Mouse (Mus musculus): ENCODE results near the gene Sh3pxd2b. TPM values are rescaled to one million over a fixed set of nuclear protein-coding genes. Genes with fewer than 3 reads are reported as not detected.

Gene Sh3pxd2b
- polyA plus RNA-seq, 1 experiment from 2014 or later, result 28.4 TPM

- Histone ChIP-seq H3K9ac (ENCODE audit: low read length) (no peak overlapping the region), H3K4me3 (ENCODE audit: low read depth, low read length) (no peak overlapping the region), H3K36me3 (ENCODE audit: control insufficient read depth, insufficient read depth, low read length) (no peaks in the 10 kb centered on the region), H3K27me3 (ENCODE audit: control insufficient read depth, insufficient read depth, low read length) (no peaks in the 10 kb centered on the region), H3K4me1 (replicated peaks; ENCODE audit: control insufficient read depth, insufficient read depth, low read length) (no peaks in the 10 kb centered on the region), H3K27ac (ENCODE audit: low read depth, low read length) (no peak overlapping the region), H3K4me2 (ENCODE audit: low read depth, low read length, severe bottlenecking) (no peak overlapping the region), H3K9me3 (ENCODE audit: control insufficient read depth, low read length) (no peaks in the 10 kb centered on the region)
- WGBS, result 86% methylated on average over 2 of the region's 2 CpGs
- ATAC-seq (replicated peaks; ENCODE audit: low FRiP score), result no peak
- DNase-seq (ENCODE audit: low spot score), result no peak
Observed at GRCm38 (mm10) chr11:32333235-32333634, 14.4 kb upstream of the Sh3pxd2b start.

DNA sequence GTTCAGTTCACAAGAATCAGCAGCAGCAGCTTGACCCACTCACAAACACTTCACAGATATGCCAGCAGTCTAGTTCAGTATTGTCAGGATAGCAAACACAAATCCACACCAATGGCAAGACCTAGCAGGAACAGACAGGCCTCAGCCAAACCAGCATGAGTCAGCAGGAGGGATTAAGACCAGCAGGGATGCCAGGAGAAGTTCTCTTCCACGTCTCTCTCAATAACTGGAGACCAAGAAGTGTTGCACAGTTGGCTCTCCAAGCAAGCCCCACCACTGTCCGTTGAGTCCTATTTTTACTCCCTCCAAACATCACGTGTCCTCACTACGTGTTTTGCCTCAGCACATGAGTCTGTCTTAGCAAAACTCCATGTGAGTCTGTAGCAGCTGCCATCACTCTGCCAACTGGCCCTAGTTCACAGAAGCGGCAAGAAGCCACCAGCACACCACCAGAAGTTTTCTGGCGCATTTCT is 11.1 kb upstream of the Sh3pxd2b start:
- no peak overlapping the region for H3K27ac ChIP-seq (ENCODE audit: low read depth, low read length)
- no peaks in the 10 kb centered on the region for H3K9me3 ChIP-seq (ENCODE audit: control insufficient read depth, low read length)
- H3K36me3 ChIP-seq (ENCODE audit: control insufficient read depth, insufficient read depth, low read length), result no peaks in the 10 kb centered on the region
- no peak overlapping the region for H3K9ac ChIP-seq (ENCODE audit: low read length)
- 86% methylated on average over 6 of the region's 6 CpGs for WGBS
- H3K4me3 ChIP-seq (ENCODE audit: low read depth, low read length), result no peak overlapping the region
- H3K4me2 ChIP-seq (ENCODE audit: low read depth, low read length, severe bottlenecking), result no peak overlapping the region
- no peaks in the 10 kb centered on the region for H3K27me3 ChIP-seq (ENCODE audit: control insufficient read depth, insufficient read depth, low read length)
- ATAC-seq (replicated peaks; ENCODE audit: low FRiP score) (no peak), DNase-seq (ENCODE audit: low spot score) (no peak)
- no peaks in the 10 kb centered on the region for H3K4me1 ChIP-seq (replicated peaks; ENCODE audit: control insufficient read depth, insufficient read depth, low read length)

GRCm38 (mm10) chr11:32339131-32339531 is 8.5 kb upstream of the Sh3pxd2b start:
- ATAC-seq (replicated peaks; ENCODE audit: low FRiP score) (no peak), DNase-seq (ENCODE audit: low spot score) (no peak)
- Histone ChIP-seq H3K4me3 (ENCODE audit: low read depth, low read length) (no peak overlapping the region), H3K4me2 (ENCODE audit: low read depth, low read length, severe bottlenecking) (no peak overlapping the region), H3K4me1 (replicated peaks; ENCODE audit: control insufficient read depth, insufficient read depth, low read length) (no peaks in the 10 kb centered on the region), H3K27ac (ENCODE audit: low read depth, low read length) (no peak overlapping the region), H3K36me3 (ENCODE audit: control insufficient read depth, insufficient read depth, low read length) (no peaks in the 10 kb centered on the region), H3K9me3 (ENCODE audit: control insufficient read depth, low read length) (no peaks in the 10 kb centered on the region), H3K9ac (ENCODE audit: low read length) (no peak overlapping the region), H3K27me3 (ENCODE audit: control insufficient read depth, insufficient read depth, low read length) (no peaks in the 10 kb centered on the region)
- 83% methylated on average over 2 of the region's 2 CpGs for WGBS

GRCm38 (mm10) chr11:32340476-32341473 is 6.8 kb upstream of the Sh3pxd2b start:
- Histone ChIP-seq H3K4me3 (ENCODE audit: low read depth, low read length) (no peak overlapping the region), H3K9ac (ENCODE audit: low read length) (no peak overlapping the region), H3K4me1 (replicated peaks; ENCODE audit: control insufficient read depth, insufficient read depth, low read length) (no peaks in the 10 kb centered on the region), H3K27me3 (ENCODE audit: control insufficient read depth, insufficient read depth, low read length) (no peaks in the 10 kb centered on the region), H3K9me3 (ENCODE audit: control insufficient read depth, low read length) (no peaks in the 10 kb centered on the region), H3K27ac (ENCODE audit: low read depth, low read length) (no peak overlapping the region), H3K4me2 (ENCODE audit: low read depth, low read length, severe bottlenecking) (no peak overlapping the region), H3K36me3 (ENCODE audit: control insufficient read depth, insufficient read depth, low read length) (no peaks in the 10 kb centered on the region)
- WGBS, result 50% methylated on average over 17 of the region's 17 CpGs
- peak; percentile 66 for ATAC-seq (replicated peaks; ENCODE audit: low FRiP score)
- DNase-seq (ENCODE audit: low spot score), result peak; percentile 82

DNA sequence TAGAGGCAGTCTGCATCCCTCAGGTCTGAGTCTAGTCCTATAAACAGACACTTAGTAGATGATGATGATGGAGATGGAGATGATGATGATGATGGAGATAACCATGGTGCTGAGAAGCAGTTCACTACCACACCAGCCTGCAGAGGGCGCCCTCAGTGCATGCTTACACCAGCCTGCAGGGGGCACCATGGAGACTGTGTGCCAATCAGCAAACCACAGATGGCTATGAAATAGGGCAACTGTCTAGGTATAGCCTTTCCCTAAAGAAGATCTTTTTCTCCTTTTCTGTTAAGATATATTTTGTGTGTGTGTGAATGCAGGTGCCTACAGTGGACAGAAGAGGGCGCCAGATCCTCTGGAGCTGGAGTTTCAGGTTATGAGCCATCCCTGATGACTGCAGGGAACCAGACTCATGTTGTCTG is 4.8 kb upstream of the Sh3pxd2b start:
- Histone ChIP-seq H3K27ac (ENCODE audit: low read depth, low read length) (no peak overlapping the region), H3K4me2 (ENCODE audit: low read depth, low read length, severe bottlenecking) (no peak overlapping the region), H3K36me3 (ENCODE audit: control insufficient read depth, insufficient read depth, low read length) (no peaks in the 10 kb centered on the region), H3K4me1 (replicated peaks; ENCODE audit: control insufficient read depth, insufficient read depth, low read length) (no peaks in the 10 kb centered on the region; the same call in 1 of the 2 replicates), H3K4me3 (ENCODE audit: low read depth, low read length) (no peak overlapping the region), H3K27me3 (ENCODE audit: control insufficient read depth, insufficient read depth, low read length) (no peaks in the 10 kb centered on the region), H3K9me3 (ENCODE audit: control insufficient read depth, low read length) (no peaks in the 10 kb centered on the region), H3K9ac (ENCODE audit: low read length) (no peak overlapping the region)
- ATAC-seq (replicated peaks; ENCODE audit: low FRiP score), result no peak
- peak; percentile 69 for DNase-seq (ENCODE audit: low spot score)
- WGBS, result 21% methylated on average over 2 of the region's 2 CpGs

DNA sequence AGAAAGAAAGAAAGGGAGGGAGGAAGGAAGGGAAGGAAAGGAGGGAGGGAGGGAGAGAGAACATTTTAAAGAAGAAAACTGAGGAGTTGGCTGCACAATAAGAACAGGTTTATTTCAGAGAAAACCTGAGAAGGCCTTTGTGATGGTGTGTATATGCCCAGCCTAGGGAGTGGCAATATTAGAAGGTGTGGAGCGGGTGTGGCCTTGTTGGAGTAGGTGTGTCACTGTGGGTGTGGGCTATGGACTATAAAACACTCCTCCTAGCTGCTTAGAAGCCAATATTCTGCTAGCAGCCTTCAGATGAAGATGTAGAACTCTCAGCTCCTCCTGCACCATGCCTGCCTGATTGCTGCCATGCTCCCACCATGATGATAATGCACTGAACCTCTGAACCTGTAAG is 4.3 kb upstream of the Sh3pxd2b start:
- H3K9ac ChIP-seq (ENCODE audit: low read length), result no peak overlapping the region
- WGBS, result 86% methylated on average over 1 of the region's 1 CpGs
- H3K4me2 ChIP-seq (ENCODE audit: low read depth, low read length, severe bottlenecking), result no peak overlapping the region

GRCm38 (mm10) chr11:32345504-32346297 is 1.9 kb upstream of the Sh3pxd2b start:
- H3K4me3 ChIP-seq (ENCODE audit: low read depth, low read length), result no peak overlapping the region
- H3K4me2 ChIP-seq (ENCODE audit: low read depth, low read length, severe bottlenecking), result no peak overlapping the region
- WGBS, result 77% methylated on average over 6 of the region's 6 CpGs
- DNase-seq (ENCODE audit: low spot score) (no peak), ATAC-seq (replicated peaks; ENCODE audit: low FRiP score) (no peak)
- no peaks in the 10 kb centered on the region for H3K9me3 ChIP-seq (ENCODE audit: control insufficient read depth, low read length)
- no peaks in the 10 kb centered on the region; the same call in 1 of the 2 replicates for H3K36me3 ChIP-seq (ENCODE audit: control insufficient read depth, insufficient read depth, low read length)
- H3K4me1 ChIP-seq (replicated peaks; ENCODE audit: control insufficient read depth, insufficient read depth, low read length), result peaks cover 6% of the 10 kb centered on the region; the same call in 1 of the 2 replicates
- H3K27ac ChIP-seq (ENCODE audit: low read depth, low read length), result no peak overlapping the region
- H3K9ac ChIP-seq (ENCODE audit: low read length), result no peak overlapping the region
- no peaks in the 10 kb centered on the region for H3K27me3 ChIP-seq (ENCODE audit: control insufficient read depth, insufficient read depth, low read length)

More for the DNA sequence above, 4.3 kb upstream of the Sh3pxd2b start:
- H3K9me3 ChIP-seq (ENCODE audit: control insufficient read depth, low read length), result no peaks in the 10 kb centered on the region
- no peaks in the 10 kb centered on the region for H3K27me3 ChIP-seq (ENCODE audit: control insufficient read depth, insufficient read depth, low read length)
- no peaks in the 10 kb centered on the region for H3K36me3 ChIP-seq (ENCODE audit: control insufficient read depth, insufficient read depth, low read length)
- no peak for DNase-seq (ENCODE audit: low spot score)
- ATAC-seq (replicated peaks; ENCODE audit: low FRiP score), result no peak
- no peak overlapping the region for H3K4me3 ChIP-seq (ENCODE audit: low read depth, low read length)
- H3K27ac ChIP-seq (ENCODE audit: low read depth, low read length), result no peak overlapping the region
- H3K4me1 ChIP-seq (replicated peaks; ENCODE audit: control insufficient read depth, insufficient read depth, low read length), result peaks cover under 1% of the 10 kb centered on the region; the same call in 1 of the 2 replicates

- ATAC-seq (replicated peaks; ENCODE audit: low FRiP score) (no peak; the same call in 1 of the 2 replicates), DNase-seq (ENCODE audit: low spot score) (peak; percentile 61)
- peak overlapping the region; percentile 82 for H3K4me3 ChIP-seq (ENCODE audit: low read depth, low read length)
- H3K4me1 ChIP-seq (replicated peaks; ENCODE audit: control insufficient read depth, insufficient read depth, low read length), result peaks cover 6% of the 10 kb centered on the region; the same call in 1 of the 2 replicates
- no peaks in the 10 kb centered on the region for H3K27me3 ChIP-seq (ENCODE audit: control insufficient read depth, insufficient read depth, low read length)
- peak overlapping the region; percentile 19; the same call in 1 of the 2 replicates for H3K27ac ChIP-seq (ENCODE audit: low read depth, low read length)
- peak overlapping the region; percentile 87 for H3K4me2 ChIP-seq (ENCODE audit: low read depth, low read length, severe bottlenecking)
- no peaks in the 10 kb centered on the region; the same call in none of the 2 replicates for H3K36me3 ChIP-seq (ENCODE audit: control insufficient read depth, insufficient read depth, low read length)
- 4% methylated on average over 10 of the region's 10 CpGs for WGBS
- no peaks in the 10 kb centered on the region for H3K9me3 ChIP-seq (ENCODE audit: control insufficient read depth, low read length)
- peak overlapping the region; percentile 98 for H3K9ac ChIP-seq (ENCODE audit: low read length)
Observed at GRCm38 (mm10) chr11:32347264-32347606, 385 bp upstream of the Sh3pxd2b start.
